Mouse (Mus musculus): Measurements from ENCODE around the gene Gpank1.

DNA sequence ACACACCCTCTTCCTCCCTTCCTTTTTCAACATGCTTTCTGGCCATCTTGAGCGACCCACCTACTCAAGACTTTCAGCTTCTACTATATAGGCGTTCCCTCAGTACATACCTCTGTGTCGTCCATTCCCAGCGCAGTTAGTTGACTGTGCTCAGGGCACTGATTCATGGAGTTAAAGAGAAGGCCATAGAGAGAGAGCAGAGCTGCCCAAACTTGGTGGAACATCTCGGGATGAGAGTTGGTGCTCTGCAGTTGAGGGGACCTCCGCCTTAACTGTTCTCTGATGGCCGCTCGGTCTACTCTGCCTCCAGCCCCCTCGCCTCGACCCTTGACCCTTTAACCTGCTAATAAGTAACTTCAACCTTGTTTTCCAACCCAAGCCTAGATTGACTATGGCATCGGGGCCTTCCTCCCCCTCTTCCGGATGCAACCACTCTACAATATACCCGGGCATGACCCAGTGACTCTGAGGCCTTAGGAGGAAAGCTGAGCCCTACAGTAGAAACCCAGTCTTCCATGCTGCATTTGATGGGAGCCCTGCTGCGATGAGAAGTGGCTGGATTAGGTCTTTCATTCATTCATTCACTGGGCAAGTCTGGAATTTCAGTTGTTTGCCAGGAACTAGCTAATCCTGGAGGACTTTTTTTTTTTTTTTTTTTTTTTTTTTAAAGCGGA is 10.4 kb downstream of the Gpank1 start, which contains the start of gene Apom:
- TF ChIP-seq POLR2AphosphoS2 (IDR thresholded peaks at IDR 0.05; ENCODE audit: insufficient read length, low read depth) (no peak), POLR2A (IDR thresholded peaks at IDR 0.05; ENCODE audit: insufficient read length, low read depth) (no peak), SRF (IDR thresholded peaks at IDR 0.05; ENCODE audit: control insufficient read depth, insufficient read length, low read depth) (no peak), TCF12 (IDR thresholded peaks at IDR 0.05; ENCODE audit: insufficient read depth, poor library complexity, severe bottlenecking) (no peak), CEBPB (IDR thresholded peaks at IDR 0.05; ENCODE audit: insufficient read depth, poor library complexity, severe bottlenecking) (no peak), MAX (IDR thresholded peaks at IDR 0.05; ENCODE audit: low read depth) (no peak), MYOD1 (IDR thresholded peaks at IDR 0.05; ENCODE audit: control insufficient read depth in 1 of 3, insufficient read length in 2 of 3, low read depth in 2 of 3) (no peak)

Measured in myocyte (in vitro differentiated cells).